Mouse (Mus musculus) adrenal gland, postnatal 36 days (tissue): ENCODE data around the gene Chadl. TPM values are rescaled to one million over a fixed set of nuclear protein-coding genes. Genes with fewer than 3 reads are reported as not detected.
"Not testable (repeated sequence)": the region's sequence is repeated elsewhere in the genome, so short reads cannot be mapped to it uniquely, and the experiment has no call there.

Experiments used
- DNase-seq, 2 experiments: peaks; one replicate each; pipeline ENCODE4 v3.0.0; 2021; ENCODE audit warnings: mixed read lengths in 1 of 2
- long read RNA-seq, 2 experiments: library from polyadenylated mRNA; stranded (forward); transcript quantifications; one replicate each; pipeline ENCODE4 v2.0.0; 2021; ENCODE audit warnings: borderline sequencing depth in 2 of 2
- total RNA-seq, 2 experiments: library from RNA; stranded (reverse); gene quantifications; 2 replicates each; pipeline ENCODE4 v1.2.3; 2021

The Chadl gene
- total RNA-seq: 1 to 10 TPM; 2.4 to 3.3 TPM
- long read RNA-seq, experiment 1, partial matches to known transcripts: 4 of 7 reads
- long read RNA-seq, experiment 1, other reads (novel, unspliced or antisense): 0 of 7 reads
- long read RNA-seq, experiment 2, partial matches to known transcripts: 3 of 5 reads
- long read RNA-seq, experiment 2, other reads (novel, unspliced or antisense): 0 of 5 reads

DNA sequence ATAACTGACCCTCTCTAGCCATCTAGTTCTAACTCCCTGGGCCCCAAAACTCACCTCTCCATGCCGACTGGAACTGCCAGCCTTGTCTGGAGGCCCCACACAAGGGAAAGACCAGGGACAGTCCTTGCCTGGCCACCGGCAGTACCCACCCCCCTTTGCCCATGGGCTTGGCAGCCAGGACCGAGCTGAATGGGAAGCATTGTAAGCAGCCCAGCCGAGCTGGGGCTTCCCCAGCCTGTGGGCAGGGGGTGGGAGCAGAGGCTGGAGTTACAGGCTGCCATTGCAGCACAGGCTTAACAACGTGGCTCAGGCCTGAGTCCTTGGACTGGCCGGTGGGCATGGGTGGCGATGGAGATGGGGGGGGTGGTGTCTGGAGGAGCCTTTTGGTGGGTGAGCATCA is at the start of gene Chadl:
Gene Chadl (minus strand): TSS at position 113 of the 400 bp plus-strand sequence.
- no peak for DNase-seq

DNA sequence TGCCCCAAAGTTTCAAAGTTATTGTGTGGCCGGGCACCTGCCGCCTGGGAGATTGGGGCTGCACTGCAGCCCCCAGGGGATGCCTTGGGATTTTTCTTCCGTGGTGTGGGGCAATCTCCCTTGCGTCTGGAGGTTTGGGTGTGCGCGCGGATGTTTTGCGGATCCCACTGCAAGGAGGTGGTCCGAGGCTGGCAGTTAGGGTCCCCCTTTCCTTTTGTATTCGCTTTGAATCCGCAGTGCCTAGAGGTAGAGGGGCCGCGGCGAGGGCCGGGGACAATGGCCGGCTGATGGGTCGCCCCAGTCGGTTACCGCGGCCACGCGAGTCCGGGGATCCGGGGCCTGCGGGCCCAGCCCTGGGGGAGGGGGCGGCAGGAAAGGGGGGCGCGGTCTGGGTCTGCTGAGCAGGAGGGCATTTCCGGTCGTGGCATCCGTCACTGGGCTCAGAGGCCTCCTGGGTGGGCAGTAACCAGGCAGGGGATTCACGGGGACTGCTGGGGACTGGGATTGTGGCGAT is 48.6 kb upstream of the Chadl start:
- peak; percentile 64 to 81 for DNase-seq

DNA sequence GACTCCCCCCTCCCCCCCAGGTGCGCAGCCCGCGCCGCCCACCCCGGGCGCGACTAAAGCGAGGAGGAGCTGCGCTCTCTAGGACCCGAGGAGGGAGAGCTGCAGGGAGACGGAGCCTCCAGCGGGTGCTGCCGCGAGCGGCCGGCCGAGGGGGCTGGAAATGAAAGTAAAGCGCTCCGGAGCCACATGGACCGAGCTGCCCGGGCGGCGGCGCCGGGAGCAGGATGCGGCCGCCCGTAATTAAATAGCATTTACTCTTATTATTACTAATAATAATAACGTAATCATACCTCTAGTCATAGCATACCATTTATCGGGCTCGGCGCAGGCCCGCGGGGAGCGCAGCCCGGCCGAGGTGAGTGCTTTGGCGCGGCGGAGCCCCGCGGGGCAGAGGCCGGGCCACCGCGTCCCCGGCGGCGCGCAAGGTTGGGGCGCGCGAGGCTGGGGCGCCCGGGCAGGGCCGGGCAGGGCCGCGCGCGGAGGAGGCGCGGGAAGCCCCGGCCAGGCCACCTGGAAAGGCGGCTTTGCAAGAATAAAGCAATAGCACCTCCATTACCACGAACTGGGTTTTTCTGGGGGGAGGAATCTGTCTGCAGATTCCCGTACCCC is 48.0 kb upstream of the Chadl start, which contains the start of the genes Zc3h7b and Rangap1:
Gene Zc3h7b (plus strand): TSS at position 66 of the 609 bp plus-strand sequence.
Gene Rangap1 (minus strand): TSS at position 539 of the 609 bp plus-strand sequence.
- peak; percentile 87 to 89 for DNase-seq

DNA sequence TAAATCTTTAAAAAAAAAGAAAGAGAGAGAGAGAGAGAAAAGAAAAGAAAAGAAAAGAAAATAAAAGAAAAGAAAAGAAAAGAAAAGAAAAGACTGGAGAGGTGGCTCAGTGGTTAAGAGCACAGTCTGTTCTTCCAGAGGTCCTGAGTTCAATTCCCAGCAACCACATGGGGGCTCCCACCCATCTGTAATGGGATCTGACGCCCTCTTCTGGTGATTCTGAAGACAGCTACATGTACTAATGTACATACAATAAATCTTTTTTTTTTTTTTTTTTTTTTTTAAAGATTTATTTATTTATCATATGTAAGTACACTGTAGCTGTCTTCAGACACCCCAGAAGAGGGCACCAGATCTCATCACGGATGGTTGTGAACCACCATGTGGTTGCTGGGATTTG is 45.3 kb upstream of the Chadl start:
- DNase-seq: not testable (repeated sequence)

DNA sequence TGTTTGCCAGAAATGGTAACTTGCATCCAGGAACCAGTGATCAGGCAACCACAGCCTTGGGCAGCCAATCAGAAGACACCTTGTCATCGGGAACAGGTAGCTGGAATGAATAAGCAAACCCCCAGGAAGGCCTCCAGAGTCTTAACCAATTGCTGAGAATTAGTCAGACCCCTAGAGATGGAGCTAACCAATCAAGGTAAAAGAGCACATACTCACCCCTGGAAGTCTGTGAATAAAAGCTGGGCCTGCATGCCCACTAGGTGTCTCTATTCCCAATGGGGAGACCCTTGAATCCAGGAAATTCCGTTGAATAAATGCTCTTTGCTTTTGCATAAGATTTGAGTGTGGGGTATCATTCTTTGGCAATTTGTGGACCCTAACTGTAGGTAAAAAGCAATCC is 42.8 kb upstream of the Chadl start:
- DNase-seq: peak in 1 of 2 experiments; percentile 31

DNA sequence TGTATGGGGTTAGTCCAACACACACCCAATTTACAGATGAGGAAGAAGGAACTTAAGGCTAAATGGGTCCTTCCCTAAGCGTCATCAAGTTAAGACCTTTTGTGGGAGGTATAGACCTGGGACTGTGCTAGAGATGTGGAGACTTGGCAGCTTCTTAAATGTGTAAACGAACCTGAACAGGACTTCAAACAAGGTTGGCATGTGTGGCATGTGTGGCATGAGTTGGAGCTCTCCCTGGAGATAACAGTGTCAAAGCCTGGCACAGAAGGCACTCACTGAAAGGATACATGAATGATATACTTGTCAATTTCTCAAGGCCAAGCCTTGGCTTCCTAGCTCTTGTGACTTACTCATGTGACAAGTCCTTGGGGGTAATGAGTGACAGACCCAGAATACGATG is 42.2 kb upstream of the Chadl start:
- DNase-seq: no peak

DNA sequence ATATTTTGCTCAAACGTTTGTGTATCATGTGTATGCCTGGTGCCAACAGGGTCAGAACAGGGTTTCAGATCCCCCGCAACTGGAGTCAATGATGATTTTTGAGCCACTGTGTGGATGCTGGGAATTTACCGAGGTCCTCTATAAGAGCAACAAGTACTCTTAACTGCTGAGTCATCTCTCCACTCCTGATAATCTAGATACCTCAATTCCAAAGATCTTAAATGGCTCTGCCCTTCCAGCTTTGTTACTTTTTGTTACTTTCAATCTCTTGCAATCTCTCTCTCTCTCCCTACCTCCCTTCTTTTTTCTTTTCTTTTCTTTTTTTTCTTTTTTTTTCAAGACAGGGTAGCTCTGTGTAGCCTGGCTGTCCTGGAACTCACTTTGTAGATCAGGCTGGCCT is 38.0 kb upstream of the Chadl start:
- DNase-seq: no peak

DNA sequence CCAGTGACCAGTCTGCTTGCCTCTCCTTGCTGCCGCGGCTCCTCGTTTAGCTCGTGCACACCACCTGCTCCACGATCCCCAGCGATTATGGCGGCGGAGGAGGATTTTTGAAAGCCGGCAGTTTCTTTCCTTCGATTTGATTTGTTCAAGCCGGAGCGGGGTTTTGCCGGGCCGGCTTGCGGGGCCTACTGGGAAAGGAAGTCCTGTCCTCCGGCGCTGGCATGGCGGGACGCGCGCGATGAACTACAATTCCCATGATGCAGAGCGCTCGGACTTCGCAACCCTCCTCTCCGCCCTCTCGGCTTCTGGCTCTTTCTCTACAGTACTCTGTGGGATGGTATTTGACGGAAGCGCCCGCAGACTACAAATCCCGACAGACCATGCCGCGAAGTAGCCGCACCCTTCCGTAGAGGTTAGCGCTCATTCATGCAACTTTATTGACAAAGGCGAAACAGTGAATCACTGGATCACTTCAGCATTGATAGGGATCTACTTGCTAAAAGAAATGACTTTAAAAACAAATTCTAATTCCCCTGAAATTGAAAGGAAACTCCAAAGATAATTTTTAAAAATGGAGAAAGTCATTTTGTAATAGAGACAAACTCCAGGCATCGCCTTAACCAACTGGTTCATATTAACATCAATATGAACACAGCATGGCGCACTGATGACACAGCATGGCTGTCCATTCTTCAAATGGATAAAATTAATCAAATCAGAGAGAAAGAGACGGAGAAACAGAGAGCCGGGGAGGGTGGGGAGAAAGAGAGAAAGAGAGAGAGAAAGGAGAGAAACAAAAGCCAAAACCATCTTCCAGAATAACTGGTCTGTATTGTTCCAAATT is 32.9 kb upstream of the Chadl start:
- peak; percentile 97 to 98 for DNase-seq

DNA sequence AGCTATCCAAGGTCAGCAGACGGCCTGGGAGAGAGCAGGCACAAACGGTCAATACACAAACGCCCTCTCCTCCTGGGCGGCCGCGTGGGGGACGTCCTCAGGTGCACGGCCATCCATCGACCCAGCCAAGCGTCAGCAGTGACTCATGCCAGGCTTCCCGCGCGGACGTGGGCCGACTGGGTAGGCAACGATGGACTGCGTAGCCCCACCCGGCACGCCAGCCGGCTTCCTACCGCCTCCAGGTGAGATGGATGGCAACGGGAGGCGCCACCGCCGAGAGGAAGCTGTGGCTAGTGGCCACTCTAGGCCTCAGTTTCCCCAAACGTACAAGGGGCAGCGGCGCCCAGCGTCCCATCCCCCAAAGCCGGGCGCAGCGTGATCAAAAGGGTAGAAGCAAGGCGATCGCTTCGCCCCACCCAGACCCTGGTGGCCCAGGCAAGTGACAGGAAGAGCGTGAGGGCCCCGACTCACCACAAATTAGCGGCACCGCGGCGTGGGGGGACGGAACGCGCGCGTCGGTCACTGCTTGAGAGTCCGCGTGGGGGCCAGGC is 32.2 kb upstream of the Chadl start:
- DNase-seq: peak; percentile 56 to 62

DNA sequence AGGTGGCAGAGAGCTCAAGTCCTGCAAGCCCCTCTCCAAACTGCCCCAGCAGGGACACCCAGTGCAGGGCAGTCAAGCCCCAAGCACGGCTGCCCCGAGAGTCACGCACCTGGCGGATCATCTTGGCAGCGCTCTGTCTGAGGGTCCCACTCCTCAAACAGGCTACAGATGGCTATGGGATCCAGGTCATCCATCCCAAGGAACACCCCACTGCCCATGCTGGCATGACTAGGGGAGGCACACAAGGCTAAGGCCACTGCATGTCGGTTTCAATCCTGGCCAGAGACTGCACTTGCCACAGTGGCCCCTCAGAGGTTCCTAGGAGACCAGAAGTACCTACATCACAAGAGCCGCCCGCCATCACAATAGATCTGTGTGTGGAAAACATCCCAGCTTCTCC is 28.9 kb upstream of the Chadl start:
- no peak for DNase-seq

DNA sequence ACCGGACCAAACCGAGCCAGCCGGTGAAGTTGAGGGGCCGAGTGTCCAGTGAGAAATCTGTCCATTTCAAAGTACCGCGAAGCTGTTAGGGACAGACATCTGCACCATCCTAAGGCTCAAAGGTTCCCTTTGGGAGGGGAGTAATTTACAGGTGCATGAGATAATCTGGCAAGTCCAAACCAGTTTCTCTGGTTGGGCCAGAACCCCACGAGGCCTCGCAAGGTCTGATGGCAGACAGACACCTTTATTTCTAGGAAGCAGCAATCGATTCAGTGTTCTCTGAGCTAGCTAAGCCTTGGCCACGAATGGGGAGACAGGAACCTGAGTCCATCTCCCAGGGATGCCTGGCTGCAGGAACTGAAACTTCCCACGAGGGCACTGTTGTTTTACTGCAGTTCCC is 26.6 kb upstream of the Chadl start:
- no peak for DNase-seq

DNA sequence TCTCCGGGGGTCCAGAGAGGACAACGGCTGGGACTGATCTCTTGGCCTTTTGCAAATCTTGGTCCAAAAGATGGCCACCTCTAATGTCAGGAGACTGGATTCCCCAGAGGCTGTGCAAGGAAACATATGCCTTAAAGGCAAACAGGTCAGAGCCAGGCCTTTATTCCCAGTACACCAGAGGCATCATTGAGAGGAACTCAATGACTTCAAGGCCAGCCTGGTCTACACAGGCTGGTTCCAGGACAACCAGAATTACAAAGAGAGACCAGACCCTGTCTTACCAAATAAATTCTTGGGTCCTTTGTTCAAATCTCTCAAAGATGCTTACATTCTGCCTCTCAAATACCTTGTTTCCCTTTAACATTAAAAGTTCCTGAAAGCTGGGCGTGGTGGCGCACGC is 25.3 kb upstream of the Chadl start:
- no peak for DNase-seq

DNA sequence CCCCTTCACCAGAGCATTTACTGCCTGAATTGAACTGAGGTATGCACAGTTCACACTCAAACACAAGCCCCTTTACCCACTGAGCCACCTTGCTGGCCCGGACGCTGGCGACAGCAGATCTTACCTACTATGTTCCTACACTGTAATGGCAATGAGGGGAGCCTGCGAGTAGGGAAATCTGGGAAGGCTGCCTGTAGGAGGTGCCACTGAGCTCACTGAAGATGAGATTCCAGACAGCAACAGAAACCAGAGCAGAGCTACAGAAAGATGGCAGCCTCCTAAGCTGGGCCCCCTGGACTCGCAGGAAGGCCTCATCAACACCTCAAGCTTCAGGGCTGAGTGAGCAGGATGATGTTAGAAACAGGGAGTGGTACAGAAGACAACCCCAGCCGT is 22.0 kb upstream of the Chadl start:
- DNase-seq: no peak

DNA sequence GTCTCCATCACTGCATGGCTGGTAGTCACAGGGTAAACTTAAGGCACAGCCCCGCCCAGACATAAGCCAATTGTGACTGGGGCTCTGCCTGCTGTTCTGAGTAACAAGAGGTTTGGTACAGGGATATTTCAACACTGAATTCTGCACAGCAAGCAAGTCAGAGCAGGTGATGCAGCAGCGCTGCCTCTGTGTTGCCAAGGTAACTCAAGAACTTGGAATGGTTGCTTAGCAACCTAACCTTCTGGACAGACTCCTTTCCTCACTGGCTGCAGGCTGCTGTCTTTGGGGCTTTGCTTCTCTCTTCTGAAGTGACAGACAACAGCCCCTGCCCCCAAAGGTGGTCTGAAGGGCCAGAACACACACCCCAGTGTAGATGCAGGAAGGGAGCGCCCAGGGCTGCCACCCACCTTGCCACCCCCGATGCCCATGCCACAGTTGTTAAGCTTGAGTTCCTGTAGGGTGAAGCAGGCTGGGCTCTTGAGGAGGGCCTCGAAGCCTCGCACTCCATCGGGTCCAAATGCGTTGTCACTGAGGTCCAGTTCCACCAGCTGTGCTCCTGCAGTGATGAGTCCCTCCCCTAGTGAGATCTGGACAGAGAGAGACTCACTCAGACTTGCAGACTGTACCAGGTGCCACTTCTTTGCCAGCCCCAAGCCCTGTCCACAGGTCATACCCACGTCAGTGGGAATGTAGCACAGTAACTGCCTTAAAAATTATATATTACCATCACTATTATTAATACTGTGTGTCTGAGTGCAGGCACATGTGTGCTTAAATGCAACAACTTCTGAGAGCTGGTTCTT is 21.4 kb upstream of the Chadl start:
- DNase-seq: no peak

DNA sequence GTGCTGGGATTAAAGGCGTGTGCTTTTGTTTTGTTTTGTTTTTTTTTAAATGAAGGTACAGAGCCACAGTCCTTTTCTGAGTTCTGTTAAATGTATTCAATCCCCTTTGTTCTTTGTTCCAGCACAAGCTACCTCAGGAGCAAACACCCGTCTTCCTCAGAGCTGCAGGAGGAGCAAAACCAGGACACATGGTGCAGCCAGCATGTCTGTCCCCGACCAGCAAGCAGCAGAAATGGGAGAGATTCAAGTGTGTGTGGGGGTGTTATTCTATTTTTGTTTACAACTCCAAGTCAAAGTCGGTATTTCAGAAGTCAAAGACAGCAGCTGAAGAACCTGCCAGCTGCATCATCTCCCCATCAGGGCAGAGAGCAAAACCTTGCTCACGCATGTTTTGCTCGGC is 16.7 kb upstream of the Chadl start:
- no peak for DNase-seq

DNA sequence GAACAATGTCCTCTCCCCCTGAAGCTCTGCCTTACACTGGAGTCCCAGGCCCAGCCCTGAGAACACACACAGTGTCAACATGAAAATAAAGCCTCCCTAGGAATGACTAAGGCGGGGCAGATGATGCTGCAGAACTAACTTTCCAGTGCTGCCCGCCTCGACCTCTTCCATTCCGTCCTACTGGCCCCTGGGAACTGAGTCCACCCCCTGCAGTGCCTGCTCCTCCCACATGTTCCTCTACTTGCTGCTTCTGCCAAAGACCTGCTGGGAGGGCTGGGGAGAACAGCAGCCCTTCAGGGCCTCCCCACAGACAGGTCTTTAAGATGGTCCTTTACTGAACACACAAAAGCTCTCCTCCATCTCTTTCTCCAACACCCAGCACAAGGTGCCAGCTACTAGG is 13.7 kb upstream of the Chadl start:
- DNase-seq: no peak

DNA sequence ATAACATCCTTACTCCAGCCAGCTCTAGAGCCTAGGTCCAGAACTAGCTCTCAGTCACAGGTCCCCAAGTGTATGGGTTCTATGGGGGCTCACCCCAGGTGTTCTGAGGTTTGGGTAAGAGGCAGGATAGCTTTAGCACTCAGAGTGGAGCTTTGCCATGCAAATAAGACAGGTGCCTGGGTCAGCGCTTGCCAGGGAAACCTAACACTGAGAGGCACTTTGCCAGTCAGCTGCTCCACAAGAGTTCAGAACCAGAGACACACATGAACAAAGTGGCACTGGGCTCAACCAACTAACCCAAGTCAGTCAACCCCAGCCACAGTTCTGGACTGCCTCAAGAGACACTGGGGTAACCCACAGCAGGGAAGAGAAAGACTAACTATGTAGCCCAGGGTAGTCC is 12.6 kb upstream of the Chadl start:
- DNase-seq: no peak

DNA sequence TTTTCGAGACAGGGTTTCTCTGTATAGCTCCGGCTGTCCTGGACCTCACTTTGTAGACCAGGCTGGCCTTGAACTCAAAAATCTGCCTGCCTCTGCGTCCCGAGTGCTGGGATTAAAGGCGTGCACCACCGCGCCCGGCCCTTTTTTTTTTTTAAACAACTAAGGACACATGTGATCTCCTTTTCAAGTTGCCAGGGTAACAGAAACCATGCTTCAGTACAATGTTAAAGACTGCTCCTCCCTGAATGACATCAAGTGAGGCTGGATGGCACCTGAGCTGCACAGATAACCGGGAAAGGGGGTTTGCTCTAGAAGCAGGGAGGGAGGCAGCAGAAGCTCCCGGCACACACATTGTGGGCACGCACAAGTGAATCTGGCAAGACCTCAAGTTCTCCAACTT is 11.9 kb upstream of the Chadl start:
- DNase-seq: no peak

DNA sequence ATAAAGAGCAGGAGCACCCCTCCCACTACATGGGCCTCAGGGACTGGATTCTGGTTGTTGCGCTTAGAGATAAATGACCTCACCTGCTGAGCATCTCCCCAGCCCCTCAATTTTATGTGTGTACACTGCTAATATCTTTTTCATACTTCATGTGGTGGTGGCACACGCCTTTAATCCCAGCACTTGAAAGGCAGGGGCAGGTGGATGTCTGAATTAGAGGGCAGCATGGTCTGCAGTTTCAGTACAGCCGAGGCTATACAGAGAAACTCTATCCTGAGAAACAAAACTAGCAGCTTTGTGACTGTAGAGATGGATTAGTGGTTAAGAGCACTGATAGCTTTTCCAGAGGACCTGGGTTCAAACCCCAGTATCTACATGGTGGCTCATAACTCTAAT is 6.0 kb upstream of the Chadl start:
- no peak for DNase-seq

DNA sequence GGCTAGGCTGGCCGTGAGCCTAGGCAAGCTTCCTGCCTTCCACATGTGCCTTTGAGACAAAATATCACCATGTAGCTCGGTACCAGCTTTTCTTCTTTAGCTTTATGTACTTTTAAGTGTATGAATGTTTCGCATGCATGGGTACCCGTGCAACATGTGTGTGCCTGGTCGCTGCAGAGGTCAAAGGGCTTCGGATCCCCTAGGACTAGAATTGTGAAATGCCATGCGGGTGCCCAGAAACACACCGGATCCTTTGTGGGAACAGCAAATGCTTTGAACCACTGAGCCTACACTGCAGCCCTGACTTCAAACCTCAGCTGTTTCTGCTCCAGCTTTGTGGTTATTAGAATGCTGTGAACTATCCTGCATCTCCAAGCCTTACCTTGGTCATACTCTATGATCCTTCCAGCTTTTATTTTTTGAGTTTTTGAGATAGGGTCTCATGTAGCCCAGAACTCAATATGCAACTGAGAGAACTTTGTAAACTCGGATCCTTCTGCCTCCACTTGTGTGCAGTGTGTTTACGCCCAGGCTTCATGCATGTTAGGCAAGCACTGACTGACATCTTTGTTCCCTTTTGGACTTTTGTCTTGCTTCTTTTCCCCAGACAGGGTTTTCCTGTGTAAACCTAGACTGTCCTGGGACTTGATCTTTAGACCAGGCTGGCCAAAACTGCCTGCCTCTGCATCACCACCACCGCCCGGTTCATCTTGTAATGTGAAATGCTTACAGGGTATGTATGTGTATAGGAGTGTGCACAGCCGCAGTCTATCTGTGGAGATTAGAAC is 5.4 kb upstream of the Chadl start:
- no peak for DNase-seq

DNA sequence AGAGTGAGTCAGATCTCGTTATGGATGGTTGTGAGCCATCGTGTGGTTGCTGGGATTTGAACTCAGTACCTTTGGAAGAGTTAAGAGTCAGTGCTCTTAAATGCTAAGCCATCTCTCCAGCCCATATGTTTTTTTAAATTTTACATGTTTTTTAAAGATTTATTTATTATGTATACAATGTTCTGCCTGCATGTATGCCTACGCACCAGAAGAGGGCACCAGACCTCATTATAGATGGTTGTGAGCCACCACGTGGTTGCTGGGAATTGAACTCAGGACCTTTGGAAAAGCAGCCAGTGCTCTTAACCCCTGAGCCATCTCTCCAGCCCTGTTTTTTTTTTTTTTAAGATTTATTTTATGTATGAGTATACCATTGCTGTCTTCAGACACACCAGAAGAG is 4.3 kb upstream of the Chadl start:
- DNase-seq: not testable (repeated sequence)
